Mouse (Mus musculus): ENCODE results near the gene Olfr894. TPM values are rescaled to one million over a fixed set of nuclear protein-coding genes. Genes with fewer than 3 reads are reported as not detected.
"Not testable (repeated sequence)": the region's sequence is repeated elsewhere in the genome, so short reads cannot be mapped to it uniquely, and the experiment has no call there.

The Olfr894 gene
- total RNA-seq (2017): not detected in 2 replicates

- ATAC-seq (replicated peaks in 1 of 2; ENCODE audit: insufficient read depth in 1 of 2, low FRiP score in 2 of 2, low TSS enrichment in 1 of 2, low read depth in 1 of 2, poor library complexity in 2 of 2, severe bottlenecking in 2 of 2): no peak
Measured at GRCm38 (mm10) chr9:38217755-38218154, at the start of gene Olfr894. Olfr894 (plus strand) TSS chr9:38218055.

- ATAC-seq (replicated peaks in 1 of 2; ENCODE audit: insufficient read depth in 1 of 2, low FRiP score in 2 of 2, low TSS enrichment in 1 of 2, low read depth in 1 of 2, poor library complexity in 2 of 2, severe bottlenecking in 2 of 2): not testable (repeated sequence)
Measured at GRCm38 (mm10) chr9:38168341-38168740, 49.5 kb upstream of the Olfr894 start.

- ATAC-seq (replicated peaks in 1 of 2; ENCODE audit: insufficient read depth in 1 of 2, low FRiP score in 2 of 2, low TSS enrichment in 1 of 2, low read depth in 1 of 2, poor library complexity in 2 of 2, severe bottlenecking in 2 of 2): no peak
Measured at GRCm38 (mm10) chr9:38180721-38181120, 37.1 kb upstream of the Olfr894 start, which contains the start of gene Olfr891. Olfr891 (minus strand) TSS chr9:38180821.

- no peak for ATAC-seq (replicated peaks in 1 of 2; ENCODE audit: insufficient read depth in 1 of 2, low FRiP score in 2 of 2, low TSS enrichment in 1 of 2, low read depth in 1 of 2, poor library complexity in 2 of 2, severe bottlenecking in 2 of 2)
Measured at GRCm38 (mm10) chr9:38208065-38208464, 9.8 kb upstream of the Olfr894 start, which contains the start of gene Olfr893. Olfr893 (plus strand) TSS chr9:38208365.

- no peak for ATAC-seq (replicated peaks in 1 of 2; ENCODE audit: insufficient read depth in 1 of 2, low FRiP score in 2 of 2, low TSS enrichment in 1 of 2, low read depth in 1 of 2, poor library complexity in 2 of 2, severe bottlenecking in 2 of 2)
Measured at GRCm38 (mm10) chr9:38252474-38252873, 34.6 kb downstream of the Olfr894 start, which contains the start of gene Olfr143. Olfr143 (plus strand) TSS chr9:38252774.

- no peak for ATAC-seq (replicated peaks in 1 of 2; ENCODE audit: insufficient read depth in 1 of 2, low FRiP score in 2 of 2, low TSS enrichment in 1 of 2, low read depth in 1 of 2, poor library complexity in 2 of 2, severe bottlenecking in 2 of 2)
Measured at GRCm38 (mm10) chr9:38267551-38267950, 49.7 kb downstream of the Olfr894 start, which contains the start of gene Olfr895. Olfr895 (plus strand) TSS chr9:38267851.

Other genes starting within 250 kb of the Olfr894 start
- not detected in 2 replicates for gene Olfr881, start 226.2 kb upstream of the Olfr894 start, total RNA-seq (2017)
- gene Olfr883, start 192.2 kb upstream of the Olfr894 start, total RNA-seq (2017): not detected in 2 replicates
- not detected in 2 replicates for gene Olfr884, start 171.5 kb upstream of the Olfr894 start, total RNA-seq (2017)
- not detected in 2 replicates for gene Olfr885, start 156.7 kb upstream of the Olfr894 start, total RNA-seq (2017)
- not detected in 2 replicates for gene Olfr887, start 134.0 kb upstream of the Olfr894 start, total RNA-seq (2017)
- gene Olfr888, start 109.9 kb upstream of the Olfr894 start, total RNA-seq (2017): not detected in 2 replicates
- not detected in 2 replicates for gene Olfr889, start 102.9 kb upstream of the Olfr894 start, total RNA-seq (2017)
- gene Olfr890, start 75.5 kb upstream of the Olfr894 start, total RNA-seq (2017): not detected in 2 replicates
- not detected in 2 replicates for gene Olfr891, start 37.2 kb upstream of the Olfr894 start, total RNA-seq (2017)
- not detected in 2 replicates for gene Olfr893, start 9.7 kb upstream of the Olfr894 start, total RNA-seq (2017)
- gene Olfr143, start 34.7 kb downstream of the Olfr894 start, total RNA-seq (2017): not detected in 2 replicates
- not detected in 2 replicates for gene Olfr895, start 49.8 kb downstream of the Olfr894 start, total RNA-seq (2017)
- gene Olfr896-ps1, start 73.1 kb downstream of the Olfr894 start, total RNA-seq (2017): not detected in 2 replicates
- gene Olfr25, start 111.0 kb downstream of the Olfr894 start, total RNA-seq (2017): not detected in 2 replicates
- not detected in 2 replicates for gene Olfr898, start 130.4 kb downstream of the Olfr894 start, total RNA-seq (2017)
- gene Olfr250, start 148.8 kb downstream of the Olfr894 start, total RNA-seq (2017): not detected in 2 replicates
- gene Olfr251, start 159.0 kb downstream of the Olfr894 start, total RNA-seq (2017): not detected in 2 replicates
- gene Olfr147, start 183.6 kb downstream of the Olfr894 start, total RNA-seq (2017): not detected in 2 replicates
- not detected in 2 replicates for gene Olfr901, start 211.4 kb downstream of the Olfr894 start, total RNA-seq (2017)
- not detected in 2 replicates for gene Olfr902, start 229.6 kb downstream of the Olfr894 start, total RNA-seq (2017)
- gene Olfr904, start 245.1 kb downstream of the Olfr894 start, total RNA-seq (2017): not detected in 2 replicates

Data from hematopoietic stem cell, adult 5-6 weeks (primary cell).